Mouse (Mus musculus): ENCODE data around the gene Adam19.
"Not testable (repeated sequence)": the region's sequence is repeated elsewhere in the genome, so short reads cannot be mapped to it uniquely, and the experiment has no call there.

The Adam19 gene

DNA sequence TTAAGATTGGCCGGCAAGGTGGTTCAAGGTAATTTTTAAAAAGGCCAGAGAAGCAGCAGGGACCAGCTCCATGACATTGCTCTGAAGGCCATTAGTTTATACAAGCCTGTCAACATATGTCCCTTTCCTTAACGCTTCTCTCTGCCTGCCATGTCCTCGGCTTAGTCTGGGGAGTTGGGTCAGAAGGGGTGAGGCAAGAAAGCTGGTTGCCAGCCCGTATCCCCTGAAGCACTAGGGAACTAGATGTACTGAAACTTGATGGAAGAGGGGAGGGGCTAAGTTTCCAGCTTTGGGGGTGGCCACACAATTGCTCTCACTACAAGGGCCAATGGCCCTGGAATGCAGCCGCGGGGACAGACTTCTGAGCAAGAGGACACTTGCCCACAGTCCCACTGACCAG is 87.5 kb downstream of the Adam19 start:
- DNase-seq = no peak

- DNase-seq = no peak
Observed at GRCm38 (mm10) chr11:46145163-46145875, 89.5 kb downstream of the Adam19 start.

DNA sequence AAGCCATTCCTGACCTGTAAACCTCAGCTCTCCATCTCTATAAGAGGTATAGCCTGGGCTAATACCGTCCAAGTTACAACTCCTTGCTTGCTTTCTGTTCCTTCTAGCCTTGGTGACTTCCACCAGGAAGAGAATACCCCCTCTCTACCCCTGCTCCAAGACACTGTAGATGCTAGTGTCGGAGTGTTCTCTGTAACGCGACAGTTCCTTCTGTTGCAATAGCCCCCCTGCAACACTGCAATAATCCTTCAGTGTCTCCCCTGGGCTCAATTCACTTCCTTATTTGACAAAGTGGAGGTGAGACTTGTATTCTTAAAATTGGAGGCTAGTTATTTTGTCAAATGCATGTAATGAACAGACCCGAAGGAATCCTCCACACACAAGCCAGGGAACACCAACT is 90.8 kb downstream of the Adam19 start:
- no peak for DNase-seq

DNA sequence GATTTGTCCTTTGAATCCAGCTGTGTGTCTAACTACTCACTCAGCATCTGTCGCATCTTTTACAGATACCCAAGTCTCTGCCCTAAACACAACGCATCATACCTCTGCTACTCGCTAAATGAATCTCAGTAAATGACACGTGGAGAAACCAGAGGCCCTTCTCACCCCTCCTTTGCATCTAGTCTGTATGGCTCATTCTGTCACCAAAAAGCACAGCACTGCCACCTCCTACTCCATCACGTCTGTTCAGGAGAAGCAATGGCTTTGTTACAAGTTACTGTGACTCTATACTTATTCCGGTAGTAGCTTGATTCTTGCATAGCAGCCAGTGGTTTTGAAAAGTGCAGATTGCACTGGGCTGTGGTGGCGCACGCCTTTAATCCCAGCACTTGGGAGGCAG is 101.2 kb downstream of the Adam19 start:
- no peak for DNase-seq

- DNase-seq = no peak
Observed at GRCm38 (mm10) chr11:46157462-46157861, 101.7 kb downstream of the Adam19 start.

- no peak for DNase-seq
Observed at GRCm38 (mm10) chr11:46165866-46166585, 110.2 kb downstream of the Adam19 start, which contains the start of gene Nipal4. Nipal4 (minus strand) TSS chr11:46166508.

DNA sequence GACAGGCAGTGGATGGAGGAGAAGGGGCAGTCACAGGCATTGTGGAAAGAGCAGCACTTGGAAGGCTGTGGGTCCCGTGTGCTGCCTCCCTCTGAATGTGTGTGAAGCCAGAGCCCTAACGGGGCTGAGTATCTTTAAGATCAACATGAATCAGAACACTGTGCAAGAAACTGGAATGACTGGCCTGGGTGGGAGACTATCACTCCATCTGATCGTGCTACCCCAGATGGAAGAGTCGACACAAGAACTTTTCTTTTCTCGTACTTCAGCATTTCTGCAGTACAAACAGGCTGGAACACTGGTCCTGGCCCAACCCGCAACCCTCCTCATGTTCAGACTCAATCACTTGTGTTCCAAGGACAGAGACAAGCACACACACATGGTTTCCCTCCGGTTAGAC is 112.7 kb downstream of the Adam19 start:
- DNase-seq = no peak

GRCm38 (mm10) chr11:46169908-46170307 is 114.1 kb downstream of the Adam19 start:
- DNase-seq = no peak

GRCm38 (mm10) chr11:46172128-46172527 is 116.3 kb downstream of the Adam19 start:
- no peak for DNase-seq

- no peak for DNase-seq
Observed at GRCm38 (mm10) chr11:46176155-46176554, 120.4 kb downstream of the Adam19 start.

GRCm38 (mm10) chr11:46177246-46178043 is 121.7 kb downstream of the Adam19 start:
- no peak for DNase-seq

GRCm38 (mm10) chr11:46182031-46182430 is 126.2 kb downstream of the Adam19 start:
- DNase-seq = not testable (repeated sequence)

DNA sequence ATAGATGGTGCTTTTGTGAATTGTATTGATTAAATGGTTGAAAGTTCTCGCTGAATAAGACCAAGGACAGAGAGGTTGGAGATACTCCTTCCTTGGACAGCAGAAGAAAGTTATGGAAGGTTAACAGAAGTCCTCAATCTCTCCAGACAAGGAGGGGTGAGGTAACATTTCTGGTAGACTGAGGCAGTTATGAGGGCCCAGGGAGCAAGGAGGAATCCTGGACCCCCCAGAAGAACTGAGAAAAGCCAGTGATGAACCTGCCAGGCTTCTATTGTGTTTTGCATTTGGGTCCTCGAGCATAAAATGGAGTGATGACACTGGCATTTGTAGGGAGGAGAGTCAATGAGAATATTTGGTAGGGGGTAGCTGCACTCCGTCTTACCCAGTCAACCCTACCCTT is 129.2 kb downstream of the Adam19 start:
- DNase-seq = no peak

- DNase-seq = no peak
Observed at GRCm38 (mm10) chr11:46185486-46185885, 129.7 kb downstream of the Adam19 start.

DNA sequence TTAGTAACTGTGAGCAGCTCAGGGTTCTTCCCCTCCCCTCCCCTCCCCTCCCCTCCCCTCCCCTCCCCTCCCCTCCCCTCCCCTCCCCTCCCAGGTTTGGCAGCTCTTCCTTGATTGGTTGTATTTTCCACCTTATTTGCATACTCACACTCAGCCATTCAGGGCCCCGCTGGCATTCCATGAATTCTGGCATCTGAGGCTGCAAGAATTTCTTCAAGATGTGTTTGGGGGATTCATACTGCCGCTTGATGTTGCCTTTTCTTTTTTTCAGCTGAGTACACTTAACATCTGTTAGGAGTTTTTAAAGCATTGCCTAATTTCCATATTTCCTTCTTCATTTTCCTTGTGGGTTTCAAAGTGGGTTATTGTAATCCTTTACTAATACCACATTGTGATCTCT is 132.5 kb downstream of the Adam19 start:
- DNase-seq = no peak

- DNase-seq = no peak
Observed at GRCm38 (mm10) chr11:46194175-46194574, 138.4 kb downstream of the Adam19 start.
